Mouse (Mus musculus) erythroblast, embryonic 14.5 days (primary cell): ENCODE results near the gene Dimt1. TPM values are rescaled to one million over a fixed set of nuclear protein-coding genes. Genes with fewer than 3 reads are reported as not detected.
"Not testable (repeated sequence)": the region's sequence is repeated elsewhere in the genome, so short reads cannot be mapped to it uniquely, and the experiment has no call there.

Experiments
- H3K27me3 ChIP-seq: 2 replicates; pipeline ENCODE4 v1.6.1; 2012; ENCODE audit warnings: inconsistent platforms; ENCODE audit not compliant: control insufficient read depth
- H3K36me3 ChIP-seq: 2 replicates; pipeline ENCODE4 v1.6.1; 2012; ENCODE audit warnings: mild to moderate bottlenecking, inconsistent platforms; ENCODE audit not compliant: control insufficient read depth
- H3K4me1 ChIP-seq: 2 replicates; pipeline ENCODE4 v1.6.1; 2012; ENCODE audit warnings: inconsistent platforms; ENCODE audit not compliant: control insufficient read depth
- H3K4me3 ChIP-seq: replicated peaks from 2 replicates; pipeline ENCODE3; 2012; ENCODE audit warnings: moderate library complexity, mild to moderate bottlenecking, inconsistent platforms
- H3K9me3 ChIP-seq: 2 replicates; pipeline ENCODE4 v1.6.1; 2012; ENCODE audit warnings: low read length, inconsistent platforms, mixed read lengths; ENCODE audit not compliant: control insufficient read depth
- GATA1 ChIP-seq: IDR thresholded peaks from 2 replicates; pipeline ENCODE4 v1.6.1; 2012; ENCODE audit warnings: low read length, inconsistent platforms, mixed read lengths
- TAL1 ChIP-seq: IDR thresholded peaks from 3 replicates; pipeline ENCODE4 v1.6.1; 2012; ENCODE audit warnings: low read length, inconsistent platforms, mixed read lengths
- polyA plus RNA-seq: library from polyadenylated mRNA; stranded (reverse); fragments of >175 nt; gene quantifications from 2 replicates; pipeline ENCODE4 v1.2.3, GENCODE M21; 2012

The Dimt1 gene
- 1.1 TPM in 2 replicates for polyA plus RNA-seq

GRCm38 (mm10) chr13:106946594-106947540 is at the start of gene Dimt1:
Gene Dimt1, plus strand, starts transcription at chr13:106947127.
- peaks cover 35% of the 10 kb centered on the region for H3K36me3 ChIP-seq
- TF ChIP-seq TAL1: no peak
- 0 out of 2 replicates have a peak, but pooled peaks have one; percentile 16 for TF ChIP-seq GATA1
- H3K27me3 ChIP-seq: peaks cover 5% of the 10 kb centered on the region; the same call in 1 of the 2 replicates
- H3K4me1 ChIP-seq: peaks cover 34% of the 10 kb centered on the region
- no peaks in the 10 kb centered on the region for H3K9me3 ChIP-seq
- H3K4me3 ChIP-seq: peak within 1 kb of the TSS; percentile 97

- Histone ChIP-seq H3K4me3 (no peak overlapping the region), H3K36me3 (peaks cover 74% of the 10 kb centered on the region), H3K4me1 (peaks cover 11% of the 10 kb centered on the region), H3K9me3 (no peaks in the 10 kb centered on the region), H3K27me3 (no peaks in the 10 kb centered on the region)
- no peak for TF ChIP-seq TAL1
- TF ChIP-seq GATA1: no peak
Measured at GRCm38 (mm10) chr13:106904637-106905036, 42.3 kb upstream of the Dimt1 start.

- H3K9me3 ChIP-seq, H3K27me3 ChIP-seq, H3K4me3 ChIP-seq, H3K4me1 ChIP-seq: not testable (repeated sequence)
- H3K36me3 ChIP-seq: peaks cover 74% of the 10 kb centered on the region
Measured at GRCm38 (mm10) chr13:106905154-106905553, 41.8 kb upstream of the Dimt1 start.

GRCm38 (mm10) chr13:106907273-106907672 is 39.7 kb upstream of the Dimt1 start:
- Histone ChIP-seq H3K9me3 (no peaks in the 10 kb centered on the region), H3K27me3 (no peaks in the 10 kb centered on the region), H3K4me3 (no peak overlapping the region), H3K36me3 (peaks cover 74% of the 10 kb centered on the region), H3K4me1 (peaks cover 15% of the 10 kb centered on the region)
- TF ChIP-seq GATA1 (no peak), TAL1 (no peak)

- TF ChIP-seq GATA1: no peak
- no peak for TF ChIP-seq TAL1
- H3K36me3 ChIP-seq: peaks cover 71% of the 10 kb centered on the region
- H3K27me3 ChIP-seq: no peaks in the 10 kb centered on the region
- H3K4me1 ChIP-seq: peaks cover 33% of the 10 kb centered on the region
- H3K9me3 ChIP-seq: no peaks in the 10 kb centered on the region
- no peak overlapping the region for H3K4me3 ChIP-seq
Measured at GRCm38 (mm10) chr13:106910096-106910495, 36.8 kb upstream of the Dimt1 start.

- TF ChIP-seq TAL1 (peak; percentile 47; the same call in 2 of the 3 replicates), GATA1 (no peak)
- H3K9me3 ChIP-seq: no peaks in the 10 kb centered on the region
- no peaks in the 10 kb centered on the region for H3K27me3 ChIP-seq
- no peak overlapping the region for H3K4me3 ChIP-seq
- H3K36me3 ChIP-seq: peaks cover 63% of the 10 kb centered on the region
- H3K4me1 ChIP-seq: peaks cover 30% of the 10 kb centered on the region
Measured at GRCm38 (mm10) chr13:106913125-106913736, 33.7 kb upstream of the Dimt1 start.

- H3K27me3 ChIP-seq: no peaks in the 10 kb centered on the region
- no peak overlapping the region for H3K4me3 ChIP-seq
- peaks cover 72% of the 10 kb centered on the region for H3K36me3 ChIP-seq
- TF ChIP-seq GATA1 (no peak), TAL1 (no peak)
- no peaks in the 10 kb centered on the region for H3K9me3 ChIP-seq
- peaks cover 13% of the 10 kb centered on the region for H3K4me1 ChIP-seq
Measured at GRCm38 (mm10) chr13:106918322-106919050, 28.4 kb upstream of the Dimt1 start.

GRCm38 (mm10) chr13:106925921-106926320 is 21.0 kb upstream of the Dimt1 start:
- peaks cover 48% of the 10 kb centered on the region for H3K36me3 ChIP-seq
- H3K27me3 ChIP-seq, H3K4me1 ChIP-seq: not testable (repeated sequence)

GRCm38 (mm10) chr13:106928296-106928695 is 18.6 kb upstream of the Dimt1 start:
- no peak overlapping the region for H3K4me3 ChIP-seq
- peaks cover 30% of the 10 kb centered on the region for H3K36me3 ChIP-seq
- H3K9me3 ChIP-seq: peaks cover 3% of the 10 kb centered on the region; the same call in 1 of the 2 replicates
- no peak for TF ChIP-seq TAL1
- no peak for TF ChIP-seq GATA1
- peaks cover 18% of the 10 kb centered on the region for H3K4me1 ChIP-seq
- H3K27me3 ChIP-seq: no peaks in the 10 kb centered on the region

More at GRCm38 (mm10) chr13:106925921-106926320, 21.0 kb upstream of the Dimt1 start:
- not testable (repeated sequence) for H3K4me3 ChIP-seq, H3K9me3 ChIP-seq
